10 mouse cellular contexts compared by ENCODE assay signal in genomic region chr12:69893927-69894326, GRCm38 (mm10). TPM values are rescaled to one million over a fixed set of nuclear protein-coding genes. Genes with fewer than 3 reads are reported as not detected.
DNase-seq lines count a peak whose midpoint lies in the region; ATAC-seq and TF ChIP-seq lines count a peak whose summit lies in the region.
"Had no signal": no experiment of that assay in that cellular context is flagged by ENCODE, and none has a peak within 500 bp of the region (broad histone marks: within the 10 kb centered on the region; RNA-seq: fewer than 3 reads in every experiment).

No protein-coding gene starts in this region.

- no peak for TF ChIP-seq CTCF in heart, postnatal 0 days (IDR thresholded peaks at IDR 0.05; ENCODE audit: low read depth)
- peak; percentile 55 for TF ChIP-seq CTCF in ES-Bruce4 (IDR thresholded peaks at IDR 0.05; ENCODE audit: low read depth, low read length)

- TF ChIP-seq EP300 in heart, postnatal 0 days (IDR thresholded peaks at IDR 0.05; ENCODE audit: low read depth), result no peak
- TF ChIP-seq EP300 in ES-Bruce4 (IDR thresholded peaks at IDR 0.05; ENCODE audit: insufficient read depth, low read depth, low read length), result no peak

- no peaks in the 10 kb centered on the region for H3K36me3 ChIP-seq in heart, postnatal 0 days (replicated peaks; ENCODE audit: control insufficient read depth, insufficient read depth, low read length)
- no peaks in the 10 kb centered on the region for H3K36me3 ChIP-seq in heart, embryonic 10.5 days
- H3K36me3 ChIP-seq in ES-Bruce4 (ENCODE audit: control insufficient read depth, insufficient read depth, low read length, poor library complexity, severe bottlenecking), result no peaks in the 10 kb centered on the region
- H3K36me3 ChIP-seq in hindbrain, embryonic 16.5 days (ENCODE audit: control insufficient read depth, insufficient read depth, low read length), result no peaks in the 10 kb centered on the region

- TF ChIP-seq POLR2A in ES-Bruce4 (IDR thresholded peaks at IDR 0.05; ENCODE audit: insufficient read depth, low read length), result no peak

- 61% methylated on average over 6 of the region's 6 CpGs for WGBS in heart, postnatal 0 days
- 59% methylated on average over 6 of the region's 6 CpGs for WGBS in heart, embryonic 10.5 days
- WGBS in hindbrain, embryonic 16.5 days, result 64% methylated on average over 6 of the region's 6 CpGs

- peaks cover 38% of the 10 kb centered on the region for H3K4me1 ChIP-seq in heart, postnatal 0 days (ENCODE audit: control insufficient read depth, insufficient read depth)
- H3K4me1 ChIP-seq in heart, embryonic 10.5 days, result peaks cover 30% of the 10 kb centered on the region
- peaks cover 2% of the 10 kb centered on the region for H3K4me1 ChIP-seq in ES-Bruce4 (ENCODE audit: control insufficient read depth, insufficient read depth, low read length)
- H3K4me1 ChIP-seq in hindbrain, embryonic 16.5 days (ENCODE audit: control insufficient read depth, insufficient read depth, low read depth, low read length), result peaks cover 23% of the 10 kb centered on the region

- peak overlapping the region; percentile 62; the same call in 1 of the 2 replicates for H3K4me2 ChIP-seq in heart, postnatal 0 days (ENCODE audit: low read depth, low read length)
- H3K4me2 ChIP-seq in hindbrain, embryonic 16.5 days (ENCODE audit: low read length), result peak overlapping the region; percentile 84; the same call in 1 of the 2 replicates

- no peak for DNase-seq in heart, postnatal 0 days (ENCODE audit: low spot score)
- no peak for DNase-seq in heart, embryonic 10.5 days (ENCODE audit: low spot score)
- DNase-seq in 3134 (ENCODE audit: extremely low read depth, insufficient read length, low spot score), result peak; percentile 26
- DNase-seq in testis, postnatal 14 days (ENCODE audit: low spot score), result no peak
- no peak for DNase-seq in left cerebral cortex, postnatal 10 days (ENCODE audit: extremely low spot score in 1 of 2, low spot score in 2 of 2)
- DNase-seq: cerebellum, adult 11 months; kidney, adult 8-10 months had no signal

- ATAC-seq in heart, postnatal 0 days (ENCODE audit: insufficient read depth, low read depth), result no peak
- no peak for ATAC-seq in hindbrain, embryonic 16.5 days

- no peak overlapping the region for H3K4me3 ChIP-seq in heart, postnatal 0 days (ENCODE audit: low read depth, low read length)
- no peak overlapping the region for H3K4me3 ChIP-seq in heart, embryonic 10.5 days
- no peak overlapping the region for H3K4me3 ChIP-seq in ES-Bruce4 (ENCODE audit: low read depth, low read length)
- H3K4me3 ChIP-seq in hindbrain, embryonic 16.5 days (ENCODE audit: low read length), result no peak overlapping the region

- no peaks in the 10 kb centered on the region for H3K27me3 ChIP-seq in heart, postnatal 0 days (ENCODE audit: control insufficient read depth, insufficient read depth, low read length)
- H3K27me3 ChIP-seq in heart, embryonic 10.5 days (ENCODE audit: insufficient read depth, poor library complexity, severe bottlenecking), result no peaks in the 10 kb centered on the region
- no peaks in the 10 kb centered on the region for H3K27me3 ChIP-seq in ES-Bruce4 (ENCODE audit: control insufficient read depth, insufficient read depth, low read length, poor library complexity, severe bottlenecking)
- H3K27me3 ChIP-seq in hindbrain, embryonic 16.5 days (replicated peaks; ENCODE audit: control insufficient read depth, insufficient read depth, low read length), result no peaks in the 10 kb centered on the region

- no peaks in the 10 kb centered on the region for H3K9me3 ChIP-seq in heart, postnatal 0 days (replicated peaks; ENCODE audit: control insufficient read depth, low read length)
- H3K9me3 ChIP-seq in heart, embryonic 10.5 days, result no peaks in the 10 kb centered on the region
- H3K9me3 ChIP-seq in ES-Bruce4 (replicated peaks; ENCODE audit: control insufficient read depth, insufficient read depth, low read length, poor library complexity, severe bottlenecking), result no peaks in the 10 kb centered on the region
- H3K9me3 ChIP-seq in hindbrain, embryonic 16.5 days (ENCODE audit: control insufficient read depth, low read length), result no peaks in the 10 kb centered on the region
- H3K9me3 ChIP-seq: limb, embryonic 13.5 days had no signal

- intact Hi-C loops in left cerebral cortex, postnatal 10 days (cut with DNase I), result loop anchor here (10.0 kb wide), 1 partner anchor 159 kb away; no protein-coding TSS in a partner anchor

- peak overlapping the region; percentile 96 for H3K27ac ChIP-seq in heart, postnatal 0 days (ENCODE audit: low read depth)
- H3K27ac ChIP-seq in heart, embryonic 10.5 days, result no peak overlapping the region
- no peak overlapping the region for H3K27ac ChIP-seq in ES-Bruce4 (ENCODE audit: insufficient read depth, low read length)
- 0 out of 2 replicates have a peak overlapping the region, but pooled peaks have one; percentile 39 for H3K27ac ChIP-seq in hindbrain, embryonic 16.5 days (ENCODE audit: low read depth, low read length)

- no peak overlapping the region for H3K9ac ChIP-seq in heart, postnatal 0 days (replicated peaks; ENCODE audit: low read depth, low read length)
- no peak overlapping the region for H3K9ac ChIP-seq in ES-Bruce4 (ENCODE audit: low read depth, poor library complexity, severe bottlenecking)
- H3K9ac ChIP-seq in hindbrain, embryonic 16.5 days (ENCODE audit: low read depth, low read length), result no peak overlapping the region

RNA-seq across cellular contexts. Expression of gene Map4k5, which starts 0.9 kb away (rescaled TPM):
- total RNA-seq in heart, postnatal 0 days (2014; rRNA removed; ENCODE audit: low replicate concordance), result 51.0 and 55.8 TPM in 2 replicates
- 19.1 and 20.2 TPM in 2 replicates for polyA plus RNA-seq in heart, postnatal 0 days (2015; fragmentation: Nextera tagmentation; extraction: Ambion mirVana)
- polyA plus RNA-seq in heart, embryonic 10.5 days (2016; fragmentation: Nextera tagmentation; extraction: Ambion mirVana), result 32.3 and 33.7 TPM in 2 replicates
- 106 and 107 TPM in 2 replicates for polyA plus RNA-seq in ES-Bruce4 (2011; ENCODE audit: insufficient read depth, insufficient read length, low read depth, missing spikeins)
- 22.8 and 25.2 TPM in 2 replicates for polyA plus RNA-seq in hindbrain, embryonic 16.5 days (2015; fragmentation: Nextera tagmentation; extraction: Ambion mirVana)
- total RNA-seq in left cerebral cortex, postnatal 10 days (2021), result 10 to 100 TPM; 39.2 to 40.4 TPM

RNA-seq across cellular contexts. Expression of gene Atl1, which starts 1.5 kb away (rescaled TPM):
- 2.3 and 5.8 TPM in 2 replicates for total RNA-seq in heart, postnatal 0 days (2014; rRNA removed; ENCODE audit: low replicate concordance)
- 7.5 and 8.6 TPM in 2 replicates for polyA plus RNA-seq in heart, postnatal 0 days (2015; fragmentation: Nextera tagmentation; extraction: Ambion mirVana)
- polyA plus RNA-seq in heart, embryonic 10.5 days (2016; fragmentation: Nextera tagmentation; extraction: Ambion mirVana), result 5.5 and 6.5 TPM in 2 replicates
- polyA plus RNA-seq in ES-Bruce4 (2011; ENCODE audit: insufficient read depth, insufficient read length, low read depth, missing spikeins), result 6.1 and 10.2 TPM in 2 replicates
- polyA plus RNA-seq in hindbrain, embryonic 16.5 days (2015; fragmentation: Nextera tagmentation; extraction: Ambion mirVana), result 159 and 167 TPM in 2 replicates
- total RNA-seq in left cerebral cortex, postnatal 10 days (2021), result 100 to 1,000 TPM; 225 to 235 TPM

Comparison
In these comparisons a context has a peak if more than half of its experiments do, and no peak if none do; other contexts are left out.
1. H3K27ac ChIP-seq: peak in heart, postnatal 0 days (single experiment) and hindbrain, embryonic 16.5 days (single experiment); none in heart, embryonic 10.5 days (single experiment) and ES-Bruce4 (single experiment).
2. RNA of gene Atl1, which starts 1.5 kb away (polyA plus RNA-seq): 159 to 167 TPM in hindbrain, embryonic 16.5 days; 6.1 to 10.2 TPM in ES-Bruce4, 7.5 to 8.6 TPM in heart, postnatal 0 days and 5.5 to 6.5 TPM in heart, embryonic 10.5 days; every median in the first group is over 10 times any median in the second.